Mouse (Mus musculus): ENCODE data around the gene Sprtn.

The Sprtn gene

DNA sequence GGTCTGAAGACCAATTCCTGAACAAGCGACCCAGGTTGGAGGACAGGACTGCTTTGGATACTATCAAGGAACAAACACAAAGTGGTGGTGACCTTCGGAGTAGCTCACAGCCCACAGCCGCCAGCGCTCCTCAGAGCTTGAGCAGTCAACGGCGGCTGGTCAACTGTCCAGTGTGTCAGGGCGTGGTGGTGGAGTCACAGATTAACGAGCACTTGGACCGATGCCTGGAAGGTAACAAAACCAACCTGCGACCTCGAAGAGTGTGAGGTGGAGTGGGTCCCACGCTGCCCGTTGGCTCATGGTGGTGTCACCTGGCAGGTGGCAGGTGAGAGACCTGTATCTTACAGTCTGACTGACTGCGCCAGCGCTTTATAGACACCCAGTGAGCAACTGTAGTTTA is 5.5 kb downstream of the Sprtn start:
- DNase-seq (ENCODE audit: low spot score), result no peak

DNA sequence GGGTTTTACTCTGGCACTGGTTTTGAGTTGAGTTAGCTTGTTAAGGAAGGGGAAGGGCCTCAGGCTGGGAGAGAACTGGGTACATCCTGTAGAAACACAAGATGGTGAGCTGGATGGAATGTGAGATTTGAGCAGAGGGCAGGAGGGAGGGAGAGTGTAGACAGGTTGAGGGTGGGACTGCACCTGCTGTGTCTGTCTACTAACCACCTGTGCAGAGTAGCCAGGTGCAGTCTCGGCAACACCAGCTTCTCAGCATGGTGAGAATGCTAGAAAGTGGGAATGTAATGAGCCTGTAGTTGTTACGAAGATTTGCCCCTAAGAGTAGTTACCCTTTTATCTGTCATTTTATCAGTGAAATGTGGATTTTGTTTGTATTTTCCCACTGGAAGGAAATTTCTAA is 7.8 kb downstream of the Sprtn start:
- no peak for DNase-seq (ENCODE audit: low spot score)

DNA sequence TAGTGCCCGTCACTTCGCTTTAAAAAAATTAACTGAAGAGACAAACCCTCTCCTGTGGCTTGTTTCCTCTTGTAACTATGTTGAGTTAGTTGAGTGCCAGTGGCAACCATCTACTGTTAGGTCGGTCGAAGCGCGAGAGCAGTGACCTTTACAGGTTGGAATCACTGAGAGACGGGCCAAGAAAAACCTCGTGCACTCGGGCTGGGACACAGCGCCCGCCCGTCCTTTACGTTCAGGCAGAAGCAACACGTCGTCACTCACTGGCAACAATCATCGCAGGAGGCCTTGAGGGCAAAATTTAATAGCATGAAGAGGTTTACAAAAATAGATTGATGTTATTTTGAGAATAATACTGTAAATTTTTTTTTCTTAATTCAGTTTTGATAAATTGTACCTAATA is 12.2 kb downstream of the Sprtn start:
- no peak for DNase-seq (ENCODE audit: low spot score)

DNA sequence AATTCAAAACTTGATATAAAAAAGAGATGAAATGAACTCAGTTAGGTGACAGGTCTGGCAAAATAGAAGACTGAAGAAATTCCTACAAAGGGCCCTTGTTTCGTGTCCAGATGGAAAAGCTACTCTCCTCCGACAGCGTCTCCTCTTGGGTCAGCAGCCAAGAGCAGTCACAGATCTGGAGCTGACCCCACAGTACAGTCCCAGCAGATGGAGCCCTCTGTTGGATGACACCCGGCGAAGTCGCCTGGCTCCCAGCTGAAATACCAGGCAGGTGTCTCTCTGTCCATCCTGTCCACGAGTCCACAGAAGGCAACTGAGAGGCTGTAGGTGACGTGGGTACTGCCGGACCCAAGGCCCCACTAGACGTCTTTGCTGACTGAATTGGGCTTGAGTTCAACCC is 12.7 kb downstream of the Sprtn start:
- DNase-seq (ENCODE audit: low spot score), result no peak

DNA sequence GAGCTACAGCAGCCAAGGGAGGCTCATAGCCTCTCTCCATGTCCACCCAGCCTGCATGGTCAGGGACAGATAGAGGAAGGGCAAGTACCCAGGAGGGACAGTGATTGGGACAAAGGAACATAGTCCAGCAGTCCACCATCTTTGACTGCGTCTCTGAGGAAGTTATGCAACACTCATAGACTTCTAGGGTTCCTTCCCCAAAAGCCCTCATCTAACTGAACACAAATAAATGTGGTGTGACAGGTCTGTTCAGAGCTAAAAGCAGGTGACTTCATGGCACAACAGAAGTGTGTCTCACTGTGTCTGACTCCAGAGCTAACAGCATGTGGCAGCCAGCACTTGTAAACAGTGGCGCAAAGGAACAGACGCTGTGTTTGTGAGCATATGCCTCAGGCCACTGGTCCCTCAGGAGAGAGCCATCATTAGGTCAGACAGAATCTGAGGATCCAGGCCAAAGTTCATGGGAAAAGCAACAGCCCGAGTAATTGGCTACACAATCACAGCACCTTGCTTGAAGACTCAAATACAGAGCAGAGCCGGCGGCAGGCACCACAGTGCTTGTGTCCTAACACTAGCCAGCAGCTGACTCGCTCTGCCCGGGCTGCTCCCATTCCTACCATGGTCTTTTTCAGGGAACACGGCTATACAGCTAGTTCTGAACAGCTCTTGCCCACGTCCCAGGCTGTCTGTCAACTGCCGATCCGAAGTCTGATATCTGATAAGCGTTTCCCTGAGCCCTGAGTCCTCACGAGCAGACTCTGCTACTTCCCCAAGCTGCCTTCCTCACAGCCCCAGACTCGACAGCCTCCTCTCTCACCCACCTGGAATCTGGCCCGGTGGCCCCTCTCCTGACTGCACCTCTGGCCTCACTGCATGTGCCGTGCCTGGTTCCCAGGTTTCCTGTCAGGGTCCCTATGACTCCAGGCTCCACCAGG is 14.5 kb downstream of the Sprtn start:
- DNase-seq (ENCODE audit: low spot score), result peak; percentile 26

DNA sequence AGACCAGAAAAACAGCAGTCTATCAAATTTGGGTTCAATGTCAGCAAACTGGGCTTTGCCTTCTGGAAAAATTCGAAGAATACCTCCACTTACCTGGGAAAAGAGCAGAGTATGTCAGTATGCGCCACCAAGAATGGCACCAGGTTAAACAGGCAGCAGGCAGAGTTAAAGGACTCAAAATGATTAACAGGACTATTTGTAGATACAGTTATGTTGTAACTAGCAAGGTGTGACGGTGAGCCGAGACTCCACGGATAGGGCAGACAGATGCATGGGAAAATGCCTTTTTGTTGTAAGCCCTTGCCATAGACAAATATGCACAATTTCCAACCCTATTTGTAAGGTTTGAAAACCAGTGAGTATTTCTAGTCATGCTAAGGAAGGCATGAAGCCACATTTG is 16.4 kb downstream of the Sprtn start:
- no peak for DNase-seq (ENCODE audit: low spot score)

DNA sequence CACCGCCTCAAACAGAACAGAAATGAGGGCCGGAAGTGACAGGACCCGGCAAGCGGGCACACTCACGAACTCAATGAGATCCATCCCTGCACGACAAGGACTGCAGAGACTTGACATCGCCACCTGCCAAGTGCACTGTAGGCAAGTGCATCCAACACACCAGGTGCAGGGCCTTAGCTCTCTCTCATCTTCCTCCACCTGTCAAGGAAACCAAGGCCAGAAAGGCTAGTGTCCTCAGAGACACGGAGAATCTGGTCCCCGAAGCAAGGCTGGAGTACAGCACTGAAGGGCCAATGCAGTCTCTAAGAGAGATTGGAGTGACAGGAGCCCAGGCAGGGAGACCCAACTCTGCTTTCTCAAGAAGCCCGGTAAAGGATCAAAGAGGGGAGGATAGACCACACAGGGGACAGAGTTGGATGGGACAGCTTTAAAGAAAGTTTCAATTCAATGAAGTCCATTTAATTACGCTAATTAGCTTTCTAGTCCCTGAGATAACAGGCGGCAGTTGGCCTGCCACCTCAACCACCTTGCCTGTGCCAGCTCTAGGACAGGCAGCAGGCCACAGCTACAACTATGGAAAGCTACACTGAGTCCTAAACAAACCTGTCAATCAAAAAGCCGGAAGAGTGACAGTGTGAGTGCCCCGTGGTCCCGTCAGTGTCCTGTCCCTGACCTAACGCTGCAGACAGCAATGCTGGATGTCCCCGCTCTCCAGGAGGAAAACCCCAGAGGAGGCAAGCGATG is 20.2 kb downstream of the Sprtn start:
- DNase-seq (ENCODE audit: low spot score), result no peak

DNA sequence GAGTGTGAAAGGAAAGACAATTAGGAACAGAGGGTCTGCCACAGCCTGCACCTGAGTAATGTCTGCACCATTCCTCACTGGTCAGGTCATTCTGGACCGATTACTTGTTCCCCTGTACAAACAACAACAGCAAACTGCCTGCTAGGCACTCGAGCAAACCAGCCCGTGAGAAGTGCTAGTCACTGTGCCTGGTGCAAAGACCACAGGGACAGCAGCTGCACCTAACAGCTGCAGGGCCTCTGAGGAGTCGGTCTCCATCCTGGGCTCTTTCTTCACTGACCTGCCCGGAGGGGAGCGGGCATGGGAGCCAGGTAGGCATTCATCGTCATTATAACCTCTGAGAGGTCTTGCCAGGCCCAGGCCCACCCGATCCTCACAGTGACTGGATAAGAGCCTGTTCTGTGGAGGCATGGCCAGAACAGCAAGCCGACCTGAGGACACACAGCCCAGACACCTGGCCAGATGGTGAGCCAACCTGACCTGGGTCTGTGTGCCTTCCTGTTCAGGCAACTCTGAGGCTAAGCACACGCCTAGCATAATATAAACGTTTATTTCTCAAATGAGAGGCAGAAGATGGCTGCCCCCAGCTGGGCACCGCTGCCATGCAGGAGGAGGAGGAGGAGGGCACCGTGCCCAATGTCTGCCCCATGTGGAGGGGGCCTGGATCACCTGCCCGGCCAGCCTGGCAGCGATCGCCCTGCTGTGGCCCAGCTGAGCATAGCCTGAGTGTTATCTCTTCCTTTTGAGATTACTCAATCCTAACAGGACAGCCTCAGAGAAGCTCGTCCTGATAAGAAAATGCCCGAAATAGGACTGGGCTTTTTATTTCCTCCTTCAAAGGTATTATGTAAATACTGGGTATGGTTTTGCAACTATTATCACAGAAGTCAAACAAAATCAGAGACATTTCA is 23.9 kb downstream of the Sprtn start:
- DNase-seq (ENCODE audit: low spot score), result peak; percentile 41

DNA sequence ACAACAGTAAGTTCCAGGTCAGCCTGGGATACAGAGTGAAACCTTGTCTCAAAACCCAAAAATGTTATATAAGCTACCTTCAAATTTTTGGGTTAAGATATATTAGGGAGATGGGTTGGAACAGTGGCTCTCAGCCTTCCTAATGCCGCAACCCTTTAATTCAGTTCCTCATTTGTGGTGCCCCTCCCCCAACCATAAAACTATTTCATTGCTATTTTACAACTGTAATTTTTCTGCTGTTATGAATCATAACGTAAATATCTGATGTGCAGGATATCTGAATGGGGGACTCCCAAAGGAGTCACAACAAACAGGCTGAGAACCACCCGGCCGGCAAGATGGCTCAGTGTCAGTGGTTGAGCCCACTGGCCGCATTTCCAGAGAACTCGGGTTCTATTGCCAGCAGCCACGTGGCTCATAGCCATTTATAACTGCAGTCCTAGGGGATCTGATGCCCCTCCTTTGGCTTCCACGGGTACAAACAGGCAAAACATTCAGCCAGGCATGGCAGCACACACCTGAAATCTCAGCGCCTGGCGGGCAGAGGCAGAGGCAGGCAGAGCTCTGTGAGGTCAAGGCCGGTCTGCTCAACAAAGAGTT is 24.9 kb downstream of the Sprtn start:
- DNase-seq (ENCODE audit: low spot score), result no peak

DNA sequence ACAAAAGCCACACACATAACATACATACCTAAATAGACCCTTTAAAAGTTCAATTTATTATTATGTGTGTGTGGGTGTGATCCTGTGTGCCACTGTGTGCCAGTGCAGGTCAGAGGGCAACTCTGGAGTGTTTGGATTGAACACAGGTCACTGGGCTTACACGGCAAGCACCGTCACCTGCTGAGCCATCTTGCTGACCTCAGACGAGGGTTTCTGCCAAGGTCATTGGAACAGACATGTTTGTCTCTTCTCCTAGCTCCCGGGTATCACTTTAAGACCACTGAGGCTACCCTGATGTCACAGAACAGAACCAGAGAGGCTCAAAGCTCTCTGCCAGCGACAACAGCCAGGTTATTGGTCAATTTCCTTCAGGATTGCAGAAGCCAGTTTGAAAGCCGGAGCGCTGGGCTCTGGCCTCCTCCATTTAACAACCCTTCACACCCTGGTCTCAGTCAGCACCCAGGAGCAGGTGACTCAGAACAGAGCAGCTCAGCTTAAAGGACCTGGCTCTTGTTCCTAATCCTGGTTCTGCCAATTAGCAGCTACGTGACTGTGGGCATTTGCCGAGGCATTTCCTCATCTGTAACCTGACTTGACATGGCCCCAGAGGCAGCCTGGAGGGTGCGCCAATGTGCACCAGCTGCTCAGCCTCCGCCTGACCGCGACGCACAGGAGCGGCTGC is 26.4 kb downstream of the Sprtn start:
- DNase-seq (ENCODE audit: low spot score), result no peak

DNA sequence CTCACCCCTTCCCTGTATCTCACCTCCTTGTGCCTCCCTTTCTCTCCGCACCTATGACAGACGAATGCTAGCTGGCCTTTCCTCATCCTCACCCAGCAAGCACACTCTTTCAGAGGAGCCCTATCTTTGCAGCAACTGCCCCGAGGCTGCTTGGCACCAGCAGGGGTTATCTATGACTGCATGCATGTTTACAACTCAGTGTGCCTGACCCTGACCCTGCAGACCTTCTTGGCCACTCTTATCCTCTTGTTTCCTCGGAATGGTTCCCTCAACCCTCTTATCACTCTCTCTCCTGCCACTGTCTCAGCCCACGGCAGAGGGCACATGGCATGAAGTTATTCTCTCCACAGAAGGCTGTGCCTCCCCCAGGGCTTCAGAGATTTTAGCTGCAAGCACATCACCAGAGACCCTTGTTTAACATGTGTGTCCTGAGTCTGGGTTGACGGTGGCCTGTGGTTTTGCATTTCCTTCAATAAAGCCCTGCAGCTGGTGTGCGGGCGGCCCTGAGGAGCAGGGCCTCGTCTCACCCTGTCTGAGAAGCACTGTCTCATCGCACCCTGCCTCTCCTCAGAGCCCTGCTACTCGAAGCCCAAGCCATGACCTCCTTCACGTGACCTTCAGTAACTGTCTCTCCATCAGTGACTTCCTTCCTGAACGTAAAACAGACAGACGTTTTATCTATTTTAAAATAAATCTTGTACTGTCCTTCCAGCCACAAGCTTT is 28.0 kb downstream of the Sprtn start:
- DNase-seq (ENCODE audit: low spot score), result no peak

DNA sequence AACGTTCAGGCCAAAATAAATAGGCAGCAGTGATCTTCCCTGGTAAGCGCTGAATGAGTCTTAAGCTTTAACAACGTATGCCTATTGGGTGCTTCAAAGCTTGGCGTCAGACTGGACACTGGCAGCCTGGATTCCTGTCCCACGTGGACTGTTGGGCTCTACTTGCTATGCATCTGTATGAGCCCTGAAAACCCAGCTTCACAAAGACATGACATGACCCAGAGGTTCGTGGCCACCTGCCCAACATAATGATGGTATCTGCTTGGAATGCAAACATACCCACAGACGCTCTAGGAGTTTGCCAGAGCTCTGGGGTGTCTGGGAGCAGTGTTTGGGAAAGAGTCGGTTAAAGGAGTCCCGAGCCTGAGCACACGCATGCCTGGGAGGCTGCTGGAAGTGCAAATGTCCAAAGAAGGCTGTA is 28.7 kb downstream of the Sprtn start:
- DNase-seq (ENCODE audit: low spot score), result peak; percentile 35

DNA sequence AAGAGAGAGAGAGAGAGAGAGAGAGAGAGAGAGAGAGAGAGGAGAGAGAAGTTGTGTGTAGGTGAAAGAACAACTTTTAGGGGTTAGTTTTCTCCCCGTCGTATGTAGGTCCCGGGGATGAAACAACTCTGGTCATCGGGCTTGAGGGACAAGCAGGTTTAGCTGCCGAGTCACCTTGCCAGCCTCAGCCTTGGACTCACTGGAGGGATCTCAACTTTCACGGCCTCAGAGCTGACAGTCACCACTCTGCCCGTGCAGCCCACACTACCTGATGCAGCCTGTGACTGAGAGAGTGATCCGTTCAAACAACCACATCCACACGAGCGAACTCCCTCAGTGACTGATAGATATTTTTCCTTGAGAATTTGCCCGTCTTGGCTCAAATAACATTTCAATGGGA is 31.3 kb downstream of the Sprtn start:
- no peak for DNase-seq (ENCODE audit: low spot score)

DNA sequence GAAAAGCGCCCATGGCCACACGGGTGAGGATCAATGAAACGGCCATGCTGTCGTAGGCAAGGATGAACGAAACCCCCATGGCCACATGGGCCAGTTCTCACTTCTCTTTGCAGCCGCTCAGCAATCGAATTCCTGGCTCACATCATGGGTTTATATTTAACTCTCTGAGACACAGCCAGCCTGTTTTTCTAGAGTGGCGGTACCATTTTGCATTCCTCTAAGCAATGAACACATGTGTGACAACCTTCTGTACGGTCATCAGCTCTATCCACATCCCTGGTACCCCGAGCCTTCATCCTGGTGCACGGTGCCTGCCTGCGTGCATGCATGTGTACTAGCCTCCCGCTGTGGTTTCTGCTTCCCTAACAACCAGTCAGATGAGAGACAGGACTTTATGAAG is 32.4 kb downstream of the Sprtn start:
- no peak for DNase-seq (ENCODE audit: low spot score)

DNA sequence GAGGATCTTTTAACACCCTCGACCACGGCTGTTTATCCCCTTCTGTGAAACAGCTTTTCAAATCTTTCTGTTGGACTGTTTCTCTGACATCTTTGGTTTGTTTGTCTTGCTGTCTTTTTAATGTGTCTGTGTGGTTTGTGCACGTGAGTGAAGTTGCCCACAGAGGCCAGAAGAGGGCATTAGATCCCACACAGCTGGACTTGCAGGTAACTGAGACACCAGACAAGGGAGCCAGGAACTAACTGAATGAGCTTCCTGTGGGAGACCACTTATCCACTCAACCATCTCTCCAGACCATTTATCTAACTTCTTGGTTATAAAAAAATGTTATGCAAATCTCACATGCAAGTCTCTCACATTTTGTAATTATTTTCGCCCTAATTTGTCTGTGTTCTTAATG is 33.0 kb downstream of the Sprtn start:
- no peak for DNase-seq (ENCODE audit: low spot score)

DNA sequence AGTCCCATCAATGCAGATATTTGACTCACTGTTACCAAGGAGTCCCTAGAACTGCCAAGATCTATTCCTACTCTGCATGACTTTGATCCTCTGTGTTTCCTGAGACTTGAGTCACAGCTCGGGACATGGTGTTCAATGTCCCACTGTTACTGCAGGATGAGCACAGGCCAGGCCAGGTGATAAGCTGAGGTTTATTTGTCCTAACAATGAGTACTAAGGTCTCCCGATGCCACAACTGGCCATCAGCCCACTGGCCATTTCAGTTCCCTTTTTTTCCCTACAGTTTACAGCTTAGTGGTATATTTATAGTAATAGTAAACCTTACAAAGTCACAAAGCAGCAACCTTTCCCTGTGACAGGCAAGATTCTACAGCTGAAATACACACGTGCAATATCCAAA is 34.7 kb downstream of the Sprtn start:
- no peak for DNase-seq (ENCODE audit: low spot score)

DNA sequence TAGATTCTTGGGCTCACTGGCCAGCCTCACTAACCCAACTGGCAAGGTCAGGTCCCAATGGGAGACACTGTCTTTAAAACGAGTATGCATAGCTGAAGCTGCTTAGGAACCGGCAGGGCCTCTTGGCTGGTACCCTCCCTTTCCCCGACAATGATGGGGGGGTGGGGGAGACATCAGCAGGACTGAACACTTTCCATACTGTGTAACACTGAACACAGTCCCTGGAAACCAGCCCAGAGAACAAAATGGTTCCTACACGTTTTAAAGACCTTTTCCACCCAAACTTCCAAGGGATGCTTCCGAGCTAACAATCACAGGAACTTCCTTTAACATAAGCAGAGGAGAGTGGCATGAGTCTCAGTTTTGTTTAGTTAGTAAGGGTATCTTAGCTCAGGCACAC is 37.4 kb downstream of the Sprtn start:
- DNase-seq (ENCODE audit: low spot score), result no peak

DNA sequence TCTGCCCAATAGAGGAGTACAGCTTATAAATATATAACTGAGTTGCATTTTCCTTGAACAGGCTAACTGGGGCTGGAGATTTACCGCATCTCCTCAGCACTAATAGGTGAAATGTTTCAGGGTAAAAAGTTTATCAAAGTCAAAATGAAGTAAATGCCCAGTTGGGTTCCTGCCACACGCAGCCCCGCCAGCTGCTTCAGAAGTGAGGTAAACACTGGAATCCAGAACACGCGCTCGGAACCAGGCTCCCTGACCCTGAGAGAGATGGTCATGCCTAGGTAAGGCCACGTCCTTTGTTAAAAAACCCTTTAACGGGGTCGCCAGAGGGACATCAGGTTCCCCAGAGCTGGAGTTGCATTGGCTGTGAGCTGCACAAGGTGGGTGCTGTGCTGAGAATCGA is 39.0 kb downstream of the Sprtn start:
- DNase-seq (ENCODE audit: low spot score), result no peak

DNA sequence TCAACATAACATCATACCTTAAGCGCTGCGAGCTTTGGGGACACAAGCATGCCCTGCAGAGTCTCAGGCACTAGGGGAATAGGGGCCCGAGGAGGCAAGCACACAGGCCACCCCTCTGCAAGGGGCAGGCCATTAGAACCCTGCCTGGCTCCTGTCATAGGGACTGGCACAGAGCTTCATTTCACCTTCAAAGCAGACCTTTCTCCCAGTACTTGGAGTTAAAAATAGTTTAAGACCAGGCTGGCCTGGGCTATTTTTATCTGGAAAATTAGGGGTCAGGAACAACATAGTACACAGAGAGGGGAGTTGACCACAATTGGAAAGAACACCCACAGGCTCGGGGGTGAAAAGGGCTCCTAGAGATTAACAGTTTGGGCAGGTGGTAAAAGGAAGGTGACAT is 39.6 kb downstream of the Sprtn start:
- no peak for DNase-seq (ENCODE audit: low spot score)

DNA sequence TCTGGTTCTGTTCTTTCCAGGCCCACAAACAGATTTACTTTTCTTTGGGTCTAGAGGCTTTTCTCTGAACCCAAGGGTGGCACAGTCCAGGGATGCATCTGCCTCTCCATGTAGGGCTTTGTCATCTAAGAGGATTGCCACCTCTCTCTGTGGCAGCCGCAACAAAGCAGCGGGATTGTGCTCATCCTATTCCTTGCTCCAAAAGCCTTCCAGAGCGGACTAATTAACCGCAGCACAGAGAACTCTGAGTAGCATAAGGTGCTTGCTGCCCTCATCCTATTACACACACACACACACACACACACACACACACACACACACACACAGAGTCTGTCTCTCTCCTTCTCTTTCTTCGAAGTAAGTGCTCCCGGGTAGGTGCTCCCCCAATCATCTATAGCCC is 46.1 kb downstream of the Sprtn start:
- DNase-seq (ENCODE audit: low spot score), result no peak

DNA sequence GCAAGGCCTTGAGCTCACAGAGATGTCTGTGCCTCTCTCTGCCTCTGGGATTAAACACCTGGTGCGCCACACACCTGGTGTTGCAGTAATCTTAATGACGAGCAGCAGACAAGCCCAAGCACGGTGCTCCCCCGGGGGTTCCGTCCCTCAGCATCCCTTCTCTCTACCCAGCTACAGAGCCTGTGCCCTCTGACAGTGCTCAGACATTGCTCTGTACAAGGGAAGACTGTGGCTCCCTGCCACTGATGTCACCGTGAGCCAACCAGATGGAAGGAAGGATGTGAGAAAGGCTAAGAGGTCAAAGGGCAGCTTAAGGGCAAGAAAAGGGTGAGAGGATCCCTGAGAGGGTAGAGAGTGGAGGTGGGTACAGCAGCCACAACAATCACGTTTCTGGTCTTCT is 46.7 kb downstream of the Sprtn start:
- DNase-seq (ENCODE audit: low spot score), result no peak

Data from lung, postnatal 25 days (tissue).